Mouse (Mus musculus): ENCODE measurements around the gene Ptpru. TPM values are rescaled to one million over a fixed set of nuclear protein-coding genes. Genes with fewer than 3 reads are reported as not detected.

The Ptpru gene
- polyA plus RNA-seq, 1 experiment from 2014 or later, result 29.7 TPM

DNA sequence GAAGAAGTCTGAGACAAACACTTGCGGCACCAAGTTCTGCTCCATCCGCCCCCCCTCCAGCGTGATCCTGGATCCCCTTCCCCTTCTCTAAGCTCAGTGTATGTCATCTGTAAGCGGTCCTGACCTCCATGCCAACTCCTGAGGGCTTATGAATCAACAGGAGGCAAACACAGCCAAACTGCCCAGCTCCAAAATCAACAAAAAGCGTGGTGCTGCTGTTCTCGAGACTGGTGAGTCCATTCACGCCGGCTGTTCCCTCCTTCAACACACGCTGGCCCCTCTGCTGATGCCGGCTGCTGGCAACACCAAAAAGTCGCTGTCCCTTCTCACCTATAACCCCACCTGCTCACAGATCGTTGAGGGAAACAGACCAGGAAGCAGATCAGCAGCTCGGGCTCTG is 95.1 kb downstream of the Ptpru start:
- H3K36me3 ChIP-seq (ENCODE audit: control insufficient read depth, insufficient read depth), result no peaks in the 10 kb centered on the region
- H3K4me3 ChIP-seq (replicated peaks; ENCODE audit: low read length), result no peak overlapping the region
- no peaks in the 10 kb centered on the region for H3K9me3 ChIP-seq (ENCODE audit: control insufficient read depth, low read length)
- H3K27me3 ChIP-seq (replicated peaks; ENCODE audit: control insufficient read depth, insufficient read depth, low read length), result no peaks in the 10 kb centered on the region
- no peak for ATAC-seq
- no peaks in the 10 kb centered on the region for H3K4me1 ChIP-seq (replicated peaks; ENCODE audit: control insufficient read depth, insufficient read depth, low read length)
- no peak overlapping the region for H3K27ac ChIP-seq (ENCODE audit: low read length)
- H3K4me2 ChIP-seq (ENCODE audit: low read length), result no peak overlapping the region
- WGBS, result 74% methylated on average over 13 of the region's 13 CpGs
- H3K9ac ChIP-seq (replicated peaks; ENCODE audit: low read depth, low read length), result no peak overlapping the region

DNA sequence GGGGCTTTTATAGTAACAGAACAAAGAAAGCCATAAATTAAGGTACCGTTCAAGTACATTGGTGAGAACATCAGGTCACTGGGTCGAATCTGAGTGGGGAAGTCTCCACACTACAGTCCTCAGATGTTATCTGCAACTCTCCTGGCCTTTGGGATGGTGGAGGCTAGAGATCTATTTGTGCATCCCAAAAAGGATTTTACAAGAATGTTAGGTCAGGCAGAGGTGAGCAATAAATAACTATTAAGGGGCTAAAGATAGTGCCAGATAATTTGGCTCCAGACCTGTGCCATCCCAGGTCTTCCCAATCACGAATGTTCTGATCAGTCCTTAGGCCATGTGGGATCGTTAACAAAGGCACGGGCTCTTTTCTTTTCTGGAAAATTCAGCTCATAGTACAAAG is 97.5 kb downstream of the Ptpru start:
- no peak for ATAC-seq
- Histone ChIP-seq H3K4me2 (ENCODE audit: low read length) (no peak overlapping the region), H3K27me3 (replicated peaks; ENCODE audit: control insufficient read depth, insufficient read depth, low read length) (no peaks in the 10 kb centered on the region), H3K9ac (replicated peaks; ENCODE audit: low read depth, low read length) (no peak overlapping the region), H3K4me1 (replicated peaks; ENCODE audit: control insufficient read depth, insufficient read depth, low read length) (no peaks in the 10 kb centered on the region), H3K4me3 (replicated peaks; ENCODE audit: low read length) (no peak overlapping the region), H3K9me3 (ENCODE audit: control insufficient read depth, low read length) (no peaks in the 10 kb centered on the region), H3K27ac (ENCODE audit: low read length) (no peak overlapping the region), H3K36me3 (ENCODE audit: control insufficient read depth, insufficient read depth) (no peaks in the 10 kb centered on the region)
- 83% methylated on average over 5 of the region's 5 CpGs for WGBS

DNA sequence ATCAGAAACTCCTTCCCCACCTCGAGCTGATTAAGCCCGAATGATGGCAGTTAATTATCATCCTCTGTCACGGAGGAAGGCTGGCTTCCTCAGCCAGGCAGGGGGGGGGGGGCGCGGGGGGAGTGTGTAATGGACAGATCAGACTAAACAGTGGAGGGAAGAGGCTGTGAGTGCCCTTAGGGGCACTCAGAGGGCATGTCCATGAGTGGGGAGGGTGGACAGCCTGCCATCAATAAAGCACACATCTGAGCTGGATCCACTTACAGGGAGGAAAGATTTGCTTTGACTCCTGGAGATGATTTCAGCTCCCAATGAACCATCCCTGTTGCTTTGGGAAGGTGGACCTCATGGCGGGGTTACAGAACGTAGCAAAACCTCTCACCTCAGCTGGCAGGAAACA is 109.5 kb downstream of the Ptpru start:
- 46% methylated on average over 7 of the region's 7 CpGs for WGBS
- no peak overlapping the region for H3K4me2 ChIP-seq (ENCODE audit: low read length)
- no peak for ATAC-seq

DNA sequence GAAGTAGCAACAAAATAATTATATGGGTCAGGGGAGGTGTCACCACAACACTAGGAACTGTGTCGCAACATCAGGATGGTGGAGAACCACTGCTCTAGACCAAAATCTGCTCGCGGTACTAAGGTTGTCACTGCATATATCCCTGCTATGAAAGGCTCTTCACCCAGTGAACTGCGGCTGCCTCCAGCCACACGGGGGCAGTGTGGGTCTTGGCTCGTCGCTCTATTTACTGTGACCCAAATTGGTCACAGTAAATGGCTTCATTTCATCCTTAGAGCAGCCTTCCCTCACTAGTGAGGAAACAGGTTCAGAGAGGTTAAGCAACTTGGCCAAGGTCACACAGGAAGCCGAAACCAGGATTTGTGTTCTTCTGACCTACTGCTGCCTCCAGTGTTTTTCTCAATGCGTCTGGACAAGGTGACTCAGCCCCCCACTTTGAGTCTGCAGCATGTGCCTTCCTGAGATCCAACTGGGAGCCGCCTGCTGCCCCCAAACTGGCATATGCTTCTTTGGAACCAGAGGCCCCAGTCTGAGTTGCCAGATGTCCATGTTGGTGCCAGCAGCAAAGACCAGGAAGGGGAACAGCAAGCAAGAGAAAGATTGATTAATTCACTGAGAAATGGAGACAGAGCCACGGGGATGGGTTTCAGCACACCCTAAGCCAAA is 114.5 kb downstream of the Ptpru start:
- no peak overlapping the region for H3K9ac ChIP-seq (replicated peaks; ENCODE audit: low read depth, low read length)
- H3K4me3 ChIP-seq (replicated peaks; ENCODE audit: low read length), result no peak overlapping the region
- 46% methylated on average over 11 of the region's 11 CpGs for WGBS
- H3K4me2 ChIP-seq (ENCODE audit: low read length), result no peak overlapping the region
- no peaks in the 10 kb centered on the region for H3K9me3 ChIP-seq (ENCODE audit: control insufficient read depth, low read length)
- no peaks in the 10 kb centered on the region for H3K36me3 ChIP-seq (ENCODE audit: control insufficient read depth, insufficient read depth)
- no peaks in the 10 kb centered on the region for H3K27me3 ChIP-seq (replicated peaks; ENCODE audit: control insufficient read depth, insufficient read depth, low read length)
- no peak overlapping the region for H3K27ac ChIP-seq (ENCODE audit: low read length)
- ATAC-seq, result peak; percentile 52; the same call in 1 of the 2 replicates
- 0 out of 2 replicates have a peak, but pooled peaks cover 1% of the 10 kb centered on the region for H3K4me1 ChIP-seq (replicated peaks; ENCODE audit: control insufficient read depth, insufficient read depth, low read length)

More for the DNA sequence above, 109.5 kb downstream of the Ptpru start:
- Histone ChIP-seq H3K9ac (replicated peaks; ENCODE audit: low read depth, low read length) (no peak overlapping the region), H3K36me3 (ENCODE audit: control insufficient read depth, insufficient read depth) (no peaks in the 10 kb centered on the region), H3K9me3 (ENCODE audit: control insufficient read depth, low read length) (no peaks in the 10 kb centered on the region), H3K27ac (ENCODE audit: low read length) (no peak overlapping the region), H3K27me3 (replicated peaks; ENCODE audit: control insufficient read depth, insufficient read depth, low read length) (no peaks in the 10 kb centered on the region), H3K4me1 (replicated peaks; ENCODE audit: control insufficient read depth, insufficient read depth, low read length) (0 out of 2 replicates have a peak, but pooled peaks cover 2% of the 10 kb centered on the region), H3K4me3 (replicated peaks; ENCODE audit: low read length) (no peak overlapping the region)

DNA sequence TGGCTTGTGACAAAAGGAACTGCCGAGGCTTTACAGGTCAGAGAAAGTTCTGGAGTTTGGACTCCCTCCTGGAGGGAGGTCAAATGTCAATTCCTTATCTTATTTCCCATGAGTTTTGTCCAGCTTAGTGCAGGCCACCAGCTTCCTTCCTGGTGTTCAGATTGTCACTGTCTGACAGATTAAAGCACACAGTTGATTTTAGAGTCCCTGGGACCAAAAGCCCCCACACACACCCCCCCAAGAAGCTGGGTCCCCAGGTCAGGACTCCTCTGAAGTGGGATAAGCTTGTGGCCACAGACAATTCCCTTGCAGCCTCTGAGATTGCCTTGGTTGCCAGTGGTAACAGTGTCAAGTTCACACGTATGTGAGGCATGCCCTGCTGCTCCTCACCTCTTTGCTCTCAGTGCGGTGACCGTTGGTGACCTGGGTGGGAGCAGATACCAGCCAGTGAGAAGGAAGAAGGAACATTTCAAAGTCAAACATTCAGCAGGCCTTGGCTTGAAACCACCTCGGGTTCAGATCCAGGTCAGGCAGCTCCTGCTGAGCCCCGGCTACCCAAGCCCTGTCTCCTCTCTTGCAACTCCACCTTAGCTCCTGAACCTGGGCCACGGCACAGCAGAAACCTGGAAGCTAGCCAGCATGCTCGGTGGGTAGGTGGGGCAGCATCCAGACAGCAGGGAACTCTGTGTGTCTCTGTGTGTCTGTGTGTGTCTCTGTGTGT is 115.8 kb downstream of the Ptpru start:
- 60% methylated on average over 8 of the region's 8 CpGs for WGBS
- Histone ChIP-seq H3K27me3 (replicated peaks; ENCODE audit: control insufficient read depth, insufficient read depth, low read length) (no peaks in the 10 kb centered on the region), H3K27ac (ENCODE audit: low read length) (no peak overlapping the region), H3K9me3 (ENCODE audit: control insufficient read depth, low read length) (no peaks in the 10 kb centered on the region), H3K4me1 (replicated peaks; ENCODE audit: control insufficient read depth, insufficient read depth, low read length) (no peaks in the 10 kb centered on the region), H3K36me3 (ENCODE audit: control insufficient read depth, insufficient read depth) (no peaks in the 10 kb centered on the region), H3K4me2 (ENCODE audit: low read length) (no peak overlapping the region), H3K9ac (replicated peaks; ENCODE audit: low read depth, low read length) (no peak overlapping the region), H3K4me3 (replicated peaks; ENCODE audit: low read length) (no peak overlapping the region)
- ATAC-seq, result no peak

DNA sequence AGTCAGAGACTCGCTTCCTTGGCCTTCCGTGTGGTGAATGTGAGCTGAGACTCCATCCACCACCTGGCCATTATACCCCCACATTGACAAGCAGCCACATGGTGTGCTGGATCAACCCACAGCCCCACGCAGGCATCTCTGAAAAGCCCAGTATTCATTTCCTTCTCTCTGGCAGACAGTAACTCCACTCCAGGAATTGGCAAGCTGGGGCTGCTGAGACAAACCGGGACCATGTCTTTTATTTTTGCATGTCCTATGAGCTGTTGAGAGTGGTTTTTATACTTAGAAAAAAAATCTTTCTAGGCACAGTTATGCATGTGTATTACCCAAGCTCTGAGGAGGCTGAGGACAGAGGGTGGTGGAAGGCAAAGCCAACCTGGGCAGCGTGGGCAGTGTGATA is 118.9 kb downstream of the Ptpru start:
- Histone ChIP-seq H3K9me3 (ENCODE audit: control insufficient read depth, low read length) (no peaks in the 10 kb centered on the region), H3K9ac (replicated peaks; ENCODE audit: low read depth, low read length) (no peak overlapping the region), H3K36me3 (ENCODE audit: control insufficient read depth, insufficient read depth) (no peaks in the 10 kb centered on the region), H3K27me3 (replicated peaks; ENCODE audit: control insufficient read depth, insufficient read depth, low read length) (no peaks in the 10 kb centered on the region), H3K4me1 (replicated peaks; ENCODE audit: control insufficient read depth, insufficient read depth, low read length) (no peaks in the 10 kb centered on the region), H3K27ac (ENCODE audit: low read length) (no peak overlapping the region), H3K4me3 (replicated peaks; ENCODE audit: low read length) (no peak overlapping the region), H3K4me2 (ENCODE audit: low read length) (no peak overlapping the region)
- WGBS, result 54% methylated on average over 5 of the region's 5 CpGs
- no peak for ATAC-seq

Other genes starting within 250 kb of the Ptpru start
- gene Mecr, start 5.2 kb upstream of the Ptpru start, polyA plus RNA-seq (2015; fragmentation: Nextera tagmentation; extraction: Ambion mirVana), result 36.7 and 38.3 TPM in 2 replicates
- 143 and 156 TPM in 2 replicates for gene Srsf4, start 35.3 kb upstream of the Ptpru start, polyA plus RNA-seq (2015; fragmentation: Nextera tagmentation; extraction: Ambion mirVana)
- not detected in 2 replicates for gene Tmem200b, start 83.5 kb upstream of the Ptpru start, polyA plus RNA-seq (2015; fragmentation: Nextera tagmentation; extraction: Ambion mirVana)
- gene Gm10300, start 236.4 kb upstream of the Ptpru start, polyA plus RNA-seq (2015; fragmentation: Nextera tagmentation; extraction: Ambion mirVana), result not detected in 2 replicates
- 74.1 and 91.8 TPM in 2 replicates for gene Epb41, start 237.0 kb upstream of the Ptpru start, polyA plus RNA-seq (2015; fragmentation: Nextera tagmentation; extraction: Ambion mirVana)

Data from forebrain, embryonic 16.5 days (tissue).